Mouse (Mus musculus) stomach, postnatal 0 days (tissue): ENCODE results near the gene Trabd2b.

ENCODE experiments used
- CTCF ChIP-seq: IDR thresholded peaks from 2 replicates; pipeline ENCODE4 v1.5.1; 2016; ENCODE audit warnings: antibody characterized with exemption, low read depth, mild to moderate bottlenecking, moderate library complexity
- EP300 ChIP-seq: optimal IDR thresholded peaks from 2 replicates; pipeline ENCODE3; 2016; ENCODE audit warnings: antibody characterized with exemption

DNA sequence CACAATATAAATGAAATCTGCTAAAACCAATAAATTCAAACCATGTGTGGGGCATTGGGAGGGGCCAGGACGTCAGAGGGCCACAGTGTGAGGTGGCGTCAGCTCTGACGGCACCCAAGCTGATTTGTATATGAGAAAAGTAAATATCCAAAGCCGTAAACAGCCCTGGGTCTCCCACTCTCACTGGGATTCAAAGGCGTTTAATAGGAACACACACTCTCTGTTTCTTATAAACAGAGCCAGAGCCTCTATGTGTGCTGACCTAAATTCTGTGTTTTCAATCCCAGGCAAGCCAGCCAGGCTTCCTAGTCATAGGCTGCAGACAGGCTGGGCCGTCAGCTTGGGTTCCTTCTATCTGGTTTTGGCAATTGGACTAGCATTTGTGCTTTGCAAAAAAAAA is 16.6 kb downstream of the Trabd2b start:
- TF ChIP-seq CTCF (no peak), EP300 (no peak)
